Mouse (Mus musculus) cerebellum, adult 2 months (tissue): ENCODE data around the gene Csad. TPM values are rescaled to one million over a fixed set of nuclear protein-coding genes. Genes with fewer than 3 reads are reported as not detected.

Source experiments
- DNase-seq, 2 experiments: peaks; one replicate each; pipeline ENCODE4 v3.0.0; 2021
- H3K27ac ChIP-seq: fragments of 200-500 bp; 2 replicates; pipeline ENCODE4 v1.5.1; 2012; ENCODE audit warnings: low read length, control low read depth, inconsistent platforms; ENCODE audit not compliant: insufficient read depth
- H3K27me3 ChIP-seq: fragments of 200-500 bp; 2 replicates; pipeline ENCODE4 v1.6.1; 2012; ENCODE audit warnings: inconsistent platforms, mild to moderate bottlenecking, low read length, moderate library complexity; ENCODE audit not compliant: control insufficient read depth, insufficient read depth
- H3K4me1 ChIP-seq: fragments of 200-500 bp; 2 replicates; pipeline ENCODE4 v1.6.1; 2011; ENCODE audit warnings: low read length; ENCODE audit not compliant: control insufficient read depth, insufficient read depth
- H3K4me3 ChIP-seq: fragments of 200-500 bp; replicated peaks from 2 replicates; pipeline ENCODE3; 2011; ENCODE audit warnings: mild to moderate bottlenecking, low read depth, low read length, control low read depth; ENCODE audit not compliant: insufficient read depth
- CTCF ChIP-seq: fragments of 200-500 bp; IDR thresholded peaks from 2 replicates; pipeline ENCODE4 v1.5.1; 2011; ENCODE audit warnings: low read depth, mild to moderate bottlenecking, control low read depth, low read length, moderate library complexity, borderline replicate concordance; ENCODE audit not compliant: insufficient read depth
- POLR2A ChIP-seq: fragments of 200-500 bp; IDR thresholded peaks from 2 replicates; pipeline ENCODE4 v1.6.1; 2011; ENCODE audit warnings: low read length, control low read depth, borderline replicate concordance; ENCODE audit not compliant: insufficient read depth
- WGBS: fragments of 180-500 bp; shearing (Covaris S2); methylation state at CpG from one replicate; pipeline ENCODE4 v1.1.7; 2018; 5-methylcytosine and 5-hydroxymethylcytosine counted together
- polyA plus RNA-seq: library from polyadenylated mRNA; depleted of rRNA; stranded (reverse); fragments of >200 nt; gene quantifications from 2 replicates; pipeline ENCODE4 v1.2.3, GENCODE M21; 2012; rRNA removed

The Csad gene
- polyA plus RNA-seq, 1 experiment, result 53.0 TPM

DNA sequence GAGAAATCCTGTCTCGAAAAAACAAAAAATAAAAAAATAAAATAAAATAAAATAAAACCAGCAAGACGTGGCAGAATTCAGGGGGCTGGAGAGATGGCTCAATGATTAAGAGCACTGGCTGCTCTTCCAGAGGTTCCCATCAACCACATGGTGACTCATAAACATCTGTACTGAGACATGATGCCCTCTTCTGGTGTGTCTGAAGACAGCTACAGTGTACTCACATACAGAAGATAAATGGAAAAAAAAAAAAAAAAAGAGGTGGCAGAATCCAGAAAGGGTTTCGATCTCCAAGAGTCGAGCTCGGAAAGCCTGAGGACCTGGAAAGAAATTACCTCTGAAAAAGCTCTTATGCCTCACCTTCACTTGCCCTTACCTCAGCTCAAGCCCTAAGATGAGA, 63.4 kb downstream of the Csad start:
- Histone ChIP-seq H3K4me3 (no peak overlapping the region), H3K4me1 (no peaks in the 10 kb centered on the region), H3K27ac (no peak overlapping the region), H3K27me3 (no peaks in the 10 kb centered on the region; the same call in 1 of the 2 replicates)
- 89% methylated on average over 5 of the region's 5 CpGs for WGBS
- TF ChIP-seq POLR2A (no peak), CTCF (no peak)
- no peak for DNase-seq

DNA sequence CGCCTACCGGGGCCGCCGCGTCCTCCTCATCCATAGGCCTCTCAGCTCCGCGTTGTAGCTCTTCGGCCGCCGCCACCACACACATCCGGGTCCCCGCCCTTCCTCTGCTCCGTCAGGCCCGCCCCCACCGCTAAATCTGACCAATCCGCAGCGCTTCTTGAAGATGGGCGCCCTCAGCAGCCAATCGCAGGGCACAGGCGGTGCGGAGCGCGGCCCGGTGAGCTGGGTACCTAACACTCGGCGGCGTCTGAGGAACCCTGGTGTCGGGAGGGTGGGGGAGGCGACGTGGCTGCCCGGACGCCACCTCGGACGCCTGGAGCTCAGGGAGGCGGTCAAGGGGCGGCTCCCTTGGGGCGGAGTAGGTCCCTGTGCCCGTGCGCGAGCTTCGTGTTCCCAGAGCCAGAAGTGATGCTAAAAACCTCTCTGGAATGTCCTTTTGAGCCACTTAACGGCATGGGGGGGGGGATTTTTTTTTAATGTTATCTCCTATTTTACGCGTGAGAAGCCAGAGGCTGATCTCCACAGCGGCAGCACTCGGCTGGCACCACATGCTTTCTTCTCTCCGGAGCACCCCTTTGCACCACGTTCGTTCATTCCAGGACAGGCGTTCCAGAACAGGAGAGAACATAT, 68.3 kb downstream of the Csad start, which contains the start of gene Spryd3:
Gene Spryd3 (minus strand): TSS at position 106 of the 630 bp plus-strand sequence.
- peak within 1 kb of the TSS; percentile 90 for H3K4me3 ChIP-seq
- under 1% methylated on average over 50 of the region's 50 CpGs for WGBS
- TF ChIP-seq CTCF (no peak), POLR2A (peak; percentile 64)
- no peaks in the 10 kb centered on the region for H3K27me3 ChIP-seq
- H3K4me1 ChIP-seq, result peaks cover 2% of the 10 kb centered on the region; the same call in 1 of the 2 replicates
- peak; percentile 98 to 100 for DNase-seq
- H3K27ac ChIP-seq, result peak within 1 kb of the TSS; percentile 87

GRCm38 (mm10) chr15:102135522-102136128, 68.9 kb downstream of the Csad start:
- TF ChIP-seq CTCF, result no peak
- Histone ChIP-seq H3K4me1 (peaks cover 2% of the 10 kb centered on the region; the same call in 1 of the 2 replicates), H3K27ac (peak overlapping the region; percentile 41), H3K27me3 (no peaks in the 10 kb centered on the region), H3K4me3 (peak overlapping the region; percentile 85)
- 1% methylated on average over 35 of the region's 35 CpGs for WGBS
- no peak for DNase-seq

GRCm38 (mm10) chr15:102134709-102135108, 69.8 kb downstream of the Csad start:
- no peaks in the 10 kb centered on the region for H3K27me3 ChIP-seq
- H3K27ac ChIP-seq, result no peak overlapping the region
- H3K4me1 ChIP-seq, result peaks cover 2% of the 10 kb centered on the region; the same call in 1 of the 2 replicates
- DNase-seq, result no peak
- H3K4me3 ChIP-seq, result no peak overlapping the region
- TF ChIP-seq POLR2A, result no peak
- WGBS, result 84% methylated on average over 2 of the region's 2 CpGs

GRCm38 (mm10) chr15:102133314-102133713, 71.2 kb downstream of the Csad start:
- WGBS, result 91% methylated on average over 9 of the region's 9 CpGs
- peaks cover 2% of the 10 kb centered on the region; the same call in 1 of the 2 replicates for H3K4me1 ChIP-seq
- no peaks in the 10 kb centered on the region for H3K27me3 ChIP-seq
- no peak overlapping the region for H3K27ac ChIP-seq
- TF ChIP-seq CTCF, result no peak
- TF ChIP-seq POLR2A, result no peak
- no peak for DNase-seq
- no peak overlapping the region for H3K4me3 ChIP-seq

Other genes with a start within 250 kb of the Csad start
- gene Krt8, start 200.2 kb downstream of the Csad start, polyA plus RNA-seq, result 0.61 and 1.1 TPM in 2 replicates
- gene Krt18, start 176.5 kb downstream of the Csad start, polyA plus RNA-seq, result 1.1 and 2.1 TPM in 2 replicates
- 114 TPM in 2 replicates for gene Eif4b, start 131.0 kb downstream of the Csad start, polyA plus RNA-seq
- 33.6 and 33.7 TPM in 2 replicates for gene Tns2, start 104.3 kb downstream of the Csad start, polyA plus RNA-seq
- 159 and 161 TPM in 2 replicates for gene Spryd3, start 68.5 kb downstream of the Csad start, polyA plus RNA-seq
- 15.0 and 18.7 TPM in 2 replicates for gene Igfbp6, start 60.4 kb downstream of the Csad start, polyA plus RNA-seq
- 0.08 TPM in 1 of 2 replicates, not detected in the other for gene Soat2, start 54.2 kb downstream of the Csad start, polyA plus RNA-seq
- 79.3 and 81.7 TPM in 2 replicates for gene Zfp740, start 1.5 kb downstream of the Csad start, polyA plus RNA-seq
- 5.2 and 8.4 TPM in 2 replicates for gene Itgb7, start 27.2 kb upstream of the Csad start, polyA plus RNA-seq
- 12.8 and 12.9 TPM in 2 replicates for gene Rarg, start 52.8 kb upstream of the Csad start, polyA plus RNA-seq
- 0.13 and 0.15 TPM in 2 replicates for gene Gm9918, start 65.8 kb upstream of the Csad start, polyA plus RNA-seq
- gene Mfsd5, start 74.7 kb upstream of the Csad start, polyA plus RNA-seq, result 60.9 and 62.3 TPM in 2 replicates
- gene Espl1, start 91.5 kb upstream of the Csad start, polyA plus RNA-seq, result 0.62 and 0.86 TPM in 2 replicates
- 318 and 360 TPM in 2 replicates for gene Pfdn5, start 121.4 kb upstream of the Csad start, polyA plus RNA-seq
- 106 and 110 TPM in 2 replicates for gene Myg1, start 127.0 kb upstream of the Csad start, polyA plus RNA-seq
- gene Aaas, start 146.0 kb upstream of the Csad start, polyA plus RNA-seq, result 29.7 and 33.1 TPM in 2 replicates
- gene Sp7, start 162.5 kb upstream of the Csad start, polyA plus RNA-seq, result 1.4 TPM in 2 replicates
- gene Sp1, start 201.4 kb upstream of the Csad start, polyA plus RNA-seq, result 12.6 and 14.1 TPM in 2 replicates
- 3.2 TPM in 2 replicates for gene Amhr2, start 240.6 kb upstream of the Csad start, polyA plus RNA-seq